In genomic region chr11:75262791-75263190, GRCm38 (mm10) we compare ENCODE assay signal across 9 mouse cellular contexts.
A peak's percentile ranks its signal among the peaks of the same experiment; 100 is the strongest.
DNase-seq lines count a peak whose midpoint lies in the region; ATAC-seq and TF ChIP-seq lines count a peak whose summit lies in the region.
"Had no signal": no experiment of that assay in that cellular context is flagged by ENCODE, and none has a peak within 500 bp of the region (broad histone marks: within the 10 kb centered on the region; RNA-seq: fewer than 3 reads in every experiment).

No protein-coding gene starts in this region.

- no peak overlapping the region for H3K9ac ChIP-seq in kidney, embryonic 16.5 days (replicated peaks; ENCODE audit: low read length)

- peak; percentile 78 for DNase-seq in adrenal gland, postnatal 14 days
- no peak for DNase-seq in adrenal gland, adult 8-10 months
- DNase-seq in kidney, postnatal 36 days = no peak
- no peak for DNase-seq in limb, embryonic 10.5 days (ENCODE audit: low spot score)
- DNase-seq in cerebellum, adult 9-10 months = no peak
- DNase-seq in urinary bladder, postnatal 25 days (ENCODE audit: low spot score) = no peak
- DNase-seq: cerebellum, postnatal 36 days had no signal

- TF ChIP-seq POLR2A in cortical plate, adult 2 months (IDR thresholded peaks at IDR 0.05; ENCODE audit: extremely low read depth, insufficient read depth, low read length) = no peak

- peak; percentile 20; the same call in 1 of the 2 replicates for ATAC-seq in kidney, embryonic 16.5 days (ENCODE audit: low FRiP score, low TSS enrichment)

- no peak overlapping the region for H3K4me2 ChIP-seq in kidney, embryonic 16.5 days (replicated peaks; ENCODE audit: low read depth, low read length)

- 45% methylated on average over 5 of the region's 5 CpGs for WGBS in kidney, embryonic 16.5 days
- WGBS in limb, embryonic 10.5 days = 51% methylated on average over 5 of the region's 5 CpGs

- H3K27me3 ChIP-seq in kidney, embryonic 16.5 days (ENCODE audit: insufficient read depth, low read length) = no peaks in the 10 kb centered on the region
- 0 out of 2 replicates have a peak, but pooled peaks cover 7% of the 10 kb centered on the region for H3K27me3 ChIP-seq in limb, embryonic 10.5 days (ENCODE audit: low read depth, poor library complexity, severe bottlenecking)

- H3K36me3 ChIP-seq in kidney, embryonic 16.5 days (ENCODE audit: insufficient read depth, low read length) = no peaks in the 10 kb centered on the region
- H3K36me3 ChIP-seq in limb, embryonic 10.5 days = no peaks in the 10 kb centered on the region

- H3K27ac ChIP-seq in kidney, embryonic 16.5 days (ENCODE audit: low read length) = peak overlapping the region; percentile 25; the same call in 1 of the 2 replicates
- H3K27ac ChIP-seq in cortical plate, adult 2 months (ENCODE audit: insufficient read depth, low read length) = peak overlapping the region; percentile 45; the same call in 1 of the 2 replicates
- peak overlapping the region; percentile 14 for H3K27ac ChIP-seq in limb, embryonic 10.5 days

- H3K9me3 ChIP-seq in kidney, embryonic 16.5 days (ENCODE audit: low read length) = no peaks in the 10 kb centered on the region
- no peaks in the 10 kb centered on the region for H3K9me3 ChIP-seq in limb, embryonic 10.5 days (replicated peaks)

- H3K4me3 ChIP-seq in kidney, embryonic 16.5 days (ENCODE audit: low read length) = no peak overlapping the region
- H3K4me3 ChIP-seq in cortical plate, adult 2 months (ENCODE audit: insufficient read depth, low read length) = no peak overlapping the region
- H3K4me3 ChIP-seq in limb, embryonic 10.5 days = no peak overlapping the region

- no peak for TF ChIP-seq CTCF in cortical plate, adult 2 months (IDR thresholded peaks at IDR 0.05; ENCODE audit: extremely low read depth, insufficient read depth, low read length)

- H3K4me1 ChIP-seq in kidney, embryonic 16.5 days (ENCODE audit: insufficient read depth, low read length) = peaks cover 37% of the 10 kb centered on the region
- H3K4me1 ChIP-seq in cortical plate, adult 2 months (ENCODE audit: control insufficient read depth, insufficient read depth, low read length) = peaks cover 10% of the 10 kb centered on the region
- H3K4me1 ChIP-seq in limb, embryonic 10.5 days = peaks cover 84% of the 10 kb centered on the region
